Mouse (Mus musculus) stomach, postnatal 0 days (tissue): ENCODE data around the gene Rhcg.

Source experiments
- CTCF ChIP-seq: IDR thresholded peaks from 2 replicates; pipeline ENCODE4 v1.5.1; 2016; ENCODE audit warnings: antibody characterized with exemption, low read depth, mild to moderate bottlenecking, moderate library complexity
- EP300 ChIP-seq: optimal IDR thresholded peaks from 2 replicates; pipeline ENCODE3; 2016; ENCODE audit warnings: antibody characterized with exemption

DNA sequence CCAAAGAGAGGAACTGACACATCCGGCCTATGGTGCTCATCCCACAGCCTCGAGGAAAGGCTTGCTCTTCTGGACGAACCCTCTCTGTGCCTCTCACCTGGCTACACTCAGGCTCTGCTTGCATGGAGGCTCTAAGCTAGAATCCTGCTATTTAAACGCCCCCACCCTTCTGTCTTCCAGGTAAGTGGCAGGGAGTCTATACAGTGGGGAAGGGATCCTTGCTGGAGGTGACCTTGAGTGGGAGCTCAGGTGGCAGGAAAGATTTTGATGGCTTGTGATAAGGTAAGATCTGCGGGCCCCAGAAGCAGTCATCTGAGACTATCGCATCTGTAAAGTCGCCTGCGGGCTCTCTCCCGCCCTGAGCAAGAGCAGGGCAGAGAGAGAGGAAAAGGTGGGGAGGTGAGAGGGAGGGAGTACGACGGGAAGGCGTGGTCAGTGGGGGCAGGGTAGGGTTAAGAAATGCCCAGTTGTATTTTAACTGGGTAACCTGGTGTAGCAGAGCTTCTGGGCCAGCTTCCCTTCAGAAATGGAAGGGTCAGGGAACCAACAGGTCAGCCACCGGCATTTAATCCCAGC is 14.4 kb upstream of the Rhcg start:
- TF ChIP-seq CTCF (no peak), EP300 (no peak)
